Mouse (Mus musculus) gonadal fat pad, adult 2 months (tissue): ENCODE measurements around the gene Tmem132b. TPM values are rescaled to one million over a fixed set of nuclear protein-coding genes. Genes with fewer than 3 reads are reported as not detected.

Experiments used
- DNase-seq: peaks from one replicate; pipeline ENCODE4 v3.0.0-alpha.2; 2012; ENCODE audit warnings: low read depth
- polyA plus RNA-seq: library from polyadenylated mRNA; depleted of rRNA; stranded (reverse); fragments of >200 nt; gene quantifications from 2 replicates; pipeline ENCODE4 v1.2.3, GENCODE M21; 2012

The Tmem132b gene
- polyA plus RNA-seq, 1 experiment: 1.6 TPM

- no peak for DNase-seq
Observed at GRCm38 (mm10) chr5:125575866-125576265, 44.3 kb downstream of the Tmem132b start.

- DNase-seq: no peak
Observed at GRCm38 (mm10) chr5:125578661-125579060, 47.1 kb downstream of the Tmem132b start.

DNA sequence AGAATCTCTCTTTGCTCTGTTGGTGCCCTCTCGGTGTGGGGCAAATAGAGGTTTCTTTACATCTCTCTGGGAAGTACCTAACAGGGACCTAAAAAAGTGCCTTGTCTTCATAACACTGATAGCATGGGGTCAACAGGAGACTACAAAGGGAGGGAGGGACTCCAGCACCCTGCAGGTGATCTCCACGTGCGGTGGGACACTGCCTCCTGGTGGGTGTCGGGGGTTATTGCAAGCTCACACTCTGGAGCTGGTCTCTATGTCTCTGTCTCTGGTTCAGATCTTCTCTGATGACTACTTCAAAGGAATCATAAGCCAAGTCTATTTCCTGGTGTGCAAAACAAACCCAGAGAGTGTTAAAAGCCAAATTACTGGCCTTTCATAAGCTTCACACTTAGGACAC lies 47.6 kb downstream of the Tmem132b start:
- no peak for DNase-seq

DNA sequence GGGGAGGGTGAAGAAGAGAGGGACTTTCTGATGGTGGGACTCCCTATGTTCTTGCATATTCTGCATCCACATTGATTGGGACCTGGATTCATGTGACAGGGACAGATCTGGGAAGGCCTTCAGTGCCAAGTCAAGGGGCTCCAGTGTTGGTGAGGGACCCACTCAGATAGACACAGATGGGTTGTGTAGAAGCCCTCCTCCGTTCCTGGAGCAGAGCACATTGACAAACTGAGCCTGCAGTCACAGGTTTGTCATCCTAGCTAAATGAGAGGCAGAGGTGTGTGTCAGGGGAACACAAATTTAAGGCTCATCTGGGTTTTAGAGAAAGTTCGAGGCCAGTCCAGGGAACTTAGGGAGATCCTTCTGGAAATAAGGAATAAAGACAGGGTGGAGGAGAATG lies 51.7 kb downstream of the Tmem132b start:
- no peak for DNase-seq

GRCm38 (mm10) chr5:125583836-125584235 lies 52.3 kb downstream of the Tmem132b start:
- no peak for DNase-seq

DNA sequence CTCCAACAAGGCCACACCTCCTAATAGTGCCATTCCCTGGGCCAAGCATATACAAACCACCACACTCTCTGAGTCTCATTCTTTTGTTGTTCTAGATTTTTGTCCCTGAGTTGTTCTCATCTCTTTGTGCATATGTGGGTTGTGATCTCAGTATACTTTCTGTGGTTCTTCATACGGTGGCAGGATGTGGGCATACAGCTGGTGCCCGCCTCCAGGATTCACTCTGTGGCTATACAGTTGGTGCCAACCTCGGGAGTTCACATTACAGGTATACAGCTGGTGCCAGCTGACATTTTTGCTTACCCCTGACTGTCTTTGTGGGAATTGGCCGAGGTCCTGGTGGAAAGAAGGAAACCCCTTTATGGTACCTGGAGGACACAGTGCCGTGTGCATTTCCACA lies 53.6 kb downstream of the Tmem132b start:
- no peak for DNase-seq

GRCm38 (mm10) chr5:125588203-125588602 lies 56.6 kb downstream of the Tmem132b start:
- no peak for DNase-seq

DNA sequence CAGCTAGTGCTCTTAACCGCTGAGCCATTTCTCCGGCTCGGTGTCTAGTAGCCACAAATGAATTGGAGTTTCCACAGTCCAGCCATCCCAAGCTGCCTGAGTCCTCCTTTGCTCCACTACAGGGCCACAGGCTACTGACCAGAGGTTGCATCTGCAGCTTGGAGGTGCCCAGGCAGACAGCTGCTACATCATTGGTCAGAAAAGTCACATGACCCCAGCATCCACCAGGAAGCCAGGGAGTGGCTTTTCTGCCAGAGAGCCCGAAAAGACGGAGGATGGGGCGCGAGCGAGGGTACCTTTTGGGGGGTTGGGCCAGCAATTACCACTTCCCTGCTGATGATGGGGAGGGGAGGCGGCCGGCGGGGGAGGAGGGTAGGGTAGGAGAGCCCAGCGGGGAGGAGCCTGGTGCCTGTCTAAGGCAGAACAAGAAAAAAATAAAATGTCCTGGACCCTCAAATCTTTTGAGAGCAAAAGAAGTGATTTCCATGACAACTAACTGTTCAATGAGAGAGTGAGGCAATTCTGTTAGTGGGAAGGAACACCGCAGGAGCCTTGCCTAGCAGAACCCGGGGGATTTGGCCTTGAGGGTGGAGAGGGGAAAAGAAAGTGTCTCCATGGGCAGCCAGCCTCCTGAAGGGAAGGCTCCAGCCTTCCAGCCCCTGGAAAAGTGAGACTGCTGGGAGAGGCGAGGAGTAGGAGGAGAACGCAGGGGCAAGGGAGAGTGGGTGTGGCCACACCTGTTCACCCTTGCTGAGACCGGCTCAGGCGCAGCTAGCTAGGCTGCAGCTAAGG lies 57.5 kb downstream of the Tmem132b start:
- no peak for DNase-seq

DNA sequence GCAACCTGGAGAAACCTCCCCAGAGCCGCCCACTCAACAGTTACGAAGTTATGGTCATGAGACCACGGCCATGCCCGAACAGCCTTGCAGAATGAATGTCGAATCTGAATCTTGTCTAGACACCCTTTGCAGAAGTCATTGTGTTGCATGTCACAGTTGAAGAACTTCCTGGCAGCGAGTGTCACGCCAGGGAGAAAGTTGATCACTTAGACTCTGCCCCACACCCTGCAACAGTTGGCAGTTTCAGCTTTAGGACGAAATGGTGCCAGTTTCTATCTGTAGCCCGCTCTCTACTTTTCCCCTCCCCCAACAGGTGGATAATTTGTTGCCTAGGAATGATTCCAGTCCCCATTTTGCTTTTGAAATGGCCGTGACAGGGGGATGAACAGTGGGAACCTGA lies 66.5 kb downstream of the Tmem132b start:
- no peak for DNase-seq

DNA sequence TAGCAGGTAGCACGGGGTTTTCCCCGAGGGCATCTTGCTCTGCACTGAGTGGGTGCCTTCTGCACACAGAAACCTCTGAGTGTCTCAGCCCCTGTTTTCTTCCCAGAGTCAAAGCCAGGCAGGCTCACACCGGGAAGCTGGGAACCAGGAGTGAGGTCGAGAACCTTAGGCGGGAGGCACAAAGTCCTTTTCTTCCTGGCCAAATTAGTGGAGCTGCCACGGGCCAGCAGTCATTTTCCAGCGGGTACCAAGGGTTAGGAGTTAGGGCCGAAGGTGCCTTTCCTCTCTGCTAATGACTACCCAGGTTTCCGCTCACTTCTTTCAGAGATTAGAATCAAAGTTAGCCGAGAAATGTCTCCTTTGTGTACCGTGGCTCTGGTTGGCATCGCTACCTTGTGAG lies 75.6 kb downstream of the Tmem132b start:
- no peak for DNase-seq

- no peak for DNase-seq
Observed at GRCm38 (mm10) chr5:125609968-125610367, 78.4 kb downstream of the Tmem132b start.

DNA sequence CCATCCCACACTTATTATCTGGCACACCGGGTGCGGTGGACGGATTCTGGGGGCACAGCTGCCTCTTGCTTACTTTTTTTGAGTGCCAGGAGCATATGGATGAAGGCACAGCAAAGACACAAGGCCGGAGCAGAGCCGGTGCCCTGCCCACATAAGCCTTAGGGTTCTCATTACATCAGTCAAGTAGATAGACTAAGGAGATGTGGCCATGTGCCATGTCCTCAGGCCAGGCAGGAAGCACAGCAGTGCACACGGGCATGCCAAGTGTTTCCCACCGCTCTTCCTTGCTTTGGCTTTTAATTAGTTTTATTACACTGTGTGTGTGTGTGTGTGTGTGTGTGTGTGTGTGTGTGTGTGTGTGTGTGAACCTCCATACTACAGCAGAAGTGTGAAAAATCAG lies 80.9 kb downstream of the Tmem132b start:
- no peak for DNase-seq

DNA sequence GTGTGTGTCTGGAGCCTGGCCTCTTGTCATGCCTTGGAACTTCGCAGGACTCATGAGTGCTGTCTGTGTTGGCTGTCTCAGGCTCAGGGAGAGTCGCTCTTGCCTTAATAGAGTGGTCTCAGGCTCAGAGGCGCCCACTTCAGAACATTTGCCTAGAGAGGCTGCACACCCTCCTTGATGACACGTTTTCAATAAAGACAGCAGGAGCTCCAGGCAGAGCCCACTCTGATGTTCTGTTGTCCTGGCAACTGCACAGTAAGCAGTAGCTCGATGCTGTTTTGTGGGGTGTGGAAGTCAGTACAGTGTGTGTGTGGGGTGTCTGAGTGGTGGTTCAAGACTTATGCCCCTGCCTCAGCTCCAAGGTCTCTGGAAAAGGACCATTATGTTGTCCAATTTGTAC lies 81.6 kb downstream of the Tmem132b start:
- DNase-seq: no peak

- DNase-seq: no peak
Observed at GRCm38 (mm10) chr5:125614348-125614747, 82.8 kb downstream of the Tmem132b start.

DNA sequence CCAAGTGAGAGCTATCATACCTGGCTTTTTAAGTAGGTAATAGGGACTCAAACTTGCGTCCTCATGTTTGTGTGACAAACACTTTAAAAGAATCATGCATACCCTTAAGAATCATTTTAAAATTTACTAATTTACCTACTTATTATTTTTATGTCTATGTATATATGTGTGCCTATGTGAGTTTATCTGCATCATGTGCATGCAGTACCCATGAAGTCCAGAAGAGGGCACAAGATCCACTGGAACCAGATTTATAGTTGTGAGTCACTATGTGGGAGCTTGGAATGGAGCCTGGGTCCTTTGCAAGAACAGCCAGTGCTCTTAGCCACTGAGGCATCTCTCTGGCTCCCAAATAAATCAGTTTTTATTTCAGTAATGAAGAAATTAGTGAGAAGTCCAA lies 85.5 kb downstream of the Tmem132b start:
- no peak for DNase-seq

GRCm38 (mm10) chr5:125627816-125628348 lies 96.3 kb downstream of the Tmem132b start:
- no peak for DNase-seq

DNA sequence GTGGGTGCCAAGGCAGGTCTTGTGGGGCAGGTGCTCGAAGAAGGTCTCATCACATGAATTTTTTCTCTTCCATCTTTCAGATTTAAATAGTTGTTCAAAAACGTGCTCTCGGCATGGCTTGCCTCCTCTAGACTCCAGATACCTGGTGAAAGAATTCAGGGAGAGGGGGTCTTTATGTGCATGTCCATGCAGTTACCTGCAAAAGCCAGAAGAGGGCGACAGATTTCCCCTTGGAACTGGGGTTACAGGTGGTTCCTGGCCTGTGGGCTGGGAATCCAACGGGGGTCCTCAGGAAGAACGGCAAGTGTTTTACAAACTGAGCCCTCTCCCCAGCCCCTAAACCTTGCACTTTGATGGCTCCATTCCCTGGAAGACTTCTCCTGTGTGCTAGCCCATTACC lies 103.1 kb downstream of the Tmem132b start:
- DNase-seq: no peak

DNA sequence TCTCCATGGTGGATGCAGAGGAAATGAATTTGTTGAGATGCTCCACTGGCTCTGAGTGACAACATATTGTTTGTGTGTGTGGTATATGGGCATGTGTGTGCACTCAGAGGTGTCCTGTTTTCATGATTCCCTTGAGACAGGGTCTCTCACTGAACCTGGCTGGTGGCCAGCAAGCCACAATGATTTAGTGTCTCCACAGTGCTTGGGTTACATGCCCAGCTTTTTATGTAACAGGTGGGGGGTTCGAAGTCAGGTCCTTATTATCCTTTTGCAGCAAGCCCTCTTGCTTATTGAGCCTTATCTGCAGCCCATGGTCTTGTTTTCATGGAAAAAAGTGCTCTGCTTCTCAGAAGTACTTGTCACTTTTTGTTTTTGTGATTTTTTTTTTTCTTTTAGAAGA lies 109.4 kb downstream of the Tmem132b start:
- no peak for DNase-seq

GRCm38 (mm10) chr5:125641531-125642147 lies 110.1 kb downstream of the Tmem132b start:
- DNase-seq: no peak

- no peak for DNase-seq
Observed at GRCm38 (mm10) chr5:125648236-125648635, 116.7 kb downstream of the Tmem132b start.

DNA sequence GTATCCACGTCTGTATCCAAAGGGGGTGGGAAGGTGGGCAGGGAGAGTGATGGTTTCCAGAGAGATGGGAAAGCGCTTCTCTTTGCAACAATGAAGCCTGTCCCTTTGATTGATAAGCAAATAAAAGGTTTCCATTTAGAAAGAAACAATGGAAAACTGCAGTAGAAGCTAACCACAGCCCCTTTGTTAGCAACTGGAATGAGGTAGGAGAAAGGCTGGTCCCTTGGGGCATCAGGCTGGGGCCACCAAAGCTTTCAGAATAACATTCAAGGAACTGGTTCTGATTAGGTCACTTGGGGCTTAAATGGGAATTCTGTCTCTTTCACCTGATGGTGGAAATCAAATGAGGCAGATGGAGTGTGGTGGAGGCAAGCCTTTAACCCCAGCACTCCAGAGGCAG lies 118.4 kb downstream of the Tmem132b start:
- DNase-seq: no peak

- DNase-seq: no peak
Observed at GRCm38 (mm10) chr5:125658101-125658500, 126.5 kb downstream of the Tmem132b start.
